Mouse (Mus musculus) heart, postnatal 0 days (tissue): ENCODE data around the gene Prim1. TPM values are rescaled to one million over a fixed set of nuclear protein-coding genes. Genes with fewer than 3 reads are reported as not detected.

Experiments
- ATAC-seq: fragments of 200-750 bp; cut with Nextera tagmentation; 2 replicates; pipeline ENCODE4 v1.8.0; 2017; ENCODE audit warnings: low read depth, moderate number of reproducible peaks, moderate library complexity; ENCODE audit not compliant: insufficient read depth
- DNase-seq: peaks from one replicate; pipeline ENCODE4 v3.0.0-alpha.2; 2016; ENCODE audit warnings: low spot score
- H3K27ac ChIP-seq: fragments of 300-500 bp; sonication (generic); 2 replicates; pipeline ENCODE4 v1.5.1; 2014; ENCODE audit warnings: low read depth, mild to moderate bottlenecking
- H3K27me3 ChIP-seq: fragments of 300-500 bp; sonication (generic); 2 replicates; pipeline ENCODE4 v1.6.1; 2014; ENCODE audit warnings: low read length, mixed read lengths; ENCODE audit not compliant: control insufficient read depth, insufficient read depth
- H3K36me3 ChIP-seq: fragments of 300-500 bp; sonication (generic); replicated peaks from 2 replicates; pipeline ENCODE4 v1.6.1; 2014; ENCODE audit warnings: low read length, mixed read lengths; ENCODE audit not compliant: control insufficient read depth, insufficient read depth
- H3K4me1 ChIP-seq: fragments of 300-500 bp; sonication (generic); 2 replicates; pipeline ENCODE4 v1.6.1; 2014; ENCODE audit warnings: antibody characterized with exemption; ENCODE audit not compliant: control insufficient read depth, insufficient read depth
- H3K4me2 ChIP-seq: fragments of 300-500 bp; sonication (generic); 2 replicates; pipeline ENCODE4 v1.6.1; 2014; ENCODE audit warnings: low read depth, mild to moderate bottlenecking, low read length, moderate library complexity
- H3K4me3 ChIP-seq: fragments of 300-500 bp; sonication (generic); 2 replicates; pipeline ENCODE4 v1.5.1; 2014; ENCODE audit warnings: low read depth, low read length
- H3K9ac ChIP-seq: fragments of 300-500 bp; sonication (generic); replicated peaks from 2 replicates; pipeline ENCODE4 v1.6.1; 2014; ENCODE audit warnings: low read depth, low read length, mixed read lengths
- H3K9me3 ChIP-seq: fragments of 300-500 bp; sonication (generic); replicated peaks from 2 replicates; pipeline ENCODE4 v1.6.1; 2016; ENCODE audit warnings: low read length; ENCODE audit not compliant: control insufficient read depth
- CTCF ChIP-seq: IDR thresholded peaks from 2 replicates; pipeline ENCODE4 v1.5.1; 2016; ENCODE audit warnings: antibody characterized with exemption, control low read depth, low read depth
- EP300 ChIP-seq: IDR thresholded peaks from 2 replicates; pipeline ENCODE4 v1.6.1; 2016; ENCODE audit warnings: antibody characterized with exemption, low read depth
- WGBS: fragments of 180-500 bp; shearing (Covaris S2); extraction: QIAGEN DNeasy Blood & Tissue Kit; methylation state at CpG from one replicate; pipeline ENCODE4 v1.1.7; 2014; 5-methylcytosine and 5-hydroxymethylcytosine counted together
- polyA plus RNA-seq: library from polyadenylated mRNA; unstranded; fragments of >200 nt; fragmentation: Nextera tagmentation; extraction: Ambion mirVana; gene quantifications from 2 replicates; pipeline ENCODE4 v1.2.1, GENCODE M21; 2015
- total RNA-seq: library from RNA; depleted of rRNA; stranded (reverse); fragments of >200 nt; gene quantifications from 2 replicates; pipeline ENCODE4 v1.2.3, GENCODE M21; 2014; ENCODE audit warnings: low replicate concordance

The Prim1 gene
- total and polyA plus RNA-seq, 2 experiments from 2014 or later: 16.1 to 21.1 TPM

DNA sequence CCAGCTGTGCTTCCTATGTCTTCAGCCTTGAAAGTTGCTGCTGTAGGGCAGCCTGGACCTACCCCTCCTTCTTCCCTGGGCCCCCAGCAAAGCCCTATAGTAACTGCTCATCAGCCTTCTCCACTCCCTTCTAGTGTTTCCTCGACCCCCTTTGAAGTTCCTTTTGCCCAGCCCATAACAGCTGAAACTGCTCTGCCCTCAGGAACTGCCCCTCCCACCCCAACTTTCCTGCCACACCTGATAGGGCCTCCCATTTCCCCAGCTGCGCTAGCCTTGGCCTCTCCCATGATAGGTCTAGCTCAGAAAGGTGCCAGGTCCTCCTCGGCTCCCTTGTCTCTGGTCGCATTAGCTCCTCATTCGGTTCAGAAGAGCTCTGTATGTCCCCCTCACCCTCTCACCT lies 24.2 kb downstream of the Prim1 start:
- 0 out of 2 replicates have a peak overlapping the region, but pooled peaks have one; percentile 19 for H3K9ac ChIP-seq
- no peaks in the 10 kb centered on the region for H3K9me3 ChIP-seq
- H3K27ac ChIP-seq: 0 out of 2 replicates have a peak overlapping the region, but pooled peaks have one; percentile 11
- H3K36me3 ChIP-seq: peaks cover 42% of the 10 kb centered on the region
- no peak for DNase-seq
- no peaks in the 10 kb centered on the region for H3K27me3 ChIP-seq
- no peak overlapping the region for H3K4me3 ChIP-seq
- WGBS: 37% methylated on average over 5 of the region's 5 CpGs
- H3K4me1 ChIP-seq: peaks cover 27% of the 10 kb centered on the region
- H3K4me2 ChIP-seq: no peak overlapping the region; the same call in 1 of the 2 replicates
- no peak for TF ChIP-seq CTCF
- TF ChIP-seq EP300: no peak
- no peak for ATAC-seq

DNA sequence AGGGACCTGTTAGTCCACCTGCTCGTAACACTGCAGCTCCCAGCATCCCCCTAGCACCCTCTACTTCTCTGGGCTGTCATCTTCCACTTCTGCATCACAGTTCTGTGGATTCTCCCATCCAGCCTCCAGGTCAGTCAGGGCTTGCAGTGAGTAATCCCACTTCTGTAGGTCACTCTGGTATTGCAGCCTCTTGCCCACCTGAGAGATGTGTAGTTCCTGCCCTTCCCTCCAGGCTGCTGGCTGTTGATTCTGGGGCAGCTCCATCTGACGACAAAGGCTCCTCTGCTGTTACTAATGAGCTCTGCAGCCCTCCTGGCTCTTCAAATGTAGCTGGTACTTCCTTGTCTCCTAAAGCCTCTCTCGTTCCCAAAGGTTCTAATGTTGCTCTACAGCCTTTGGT lies 24.9 kb downstream of the Prim1 start:
- Histone ChIP-seq H3K9me3 (no peaks in the 10 kb centered on the region), H3K4me2 (no peak overlapping the region), H3K9ac (no peak overlapping the region), H3K36me3 (peaks cover 49% of the 10 kb centered on the region), H3K4me3 (no peak overlapping the region), H3K27me3 (no peaks in the 10 kb centered on the region), H3K27ac (0 out of 2 replicates have a peak overlapping the region, but pooled peaks have one; percentile 11), H3K4me1 (peaks cover 29% of the 10 kb centered on the region)
- no peak for DNase-seq
- WGBS: 51% methylated on average over 3 of the region's 3 CpGs
- TF ChIP-seq EP300: no peak
- no peak for TF ChIP-seq CTCF
- ATAC-seq: no peak

DNA sequence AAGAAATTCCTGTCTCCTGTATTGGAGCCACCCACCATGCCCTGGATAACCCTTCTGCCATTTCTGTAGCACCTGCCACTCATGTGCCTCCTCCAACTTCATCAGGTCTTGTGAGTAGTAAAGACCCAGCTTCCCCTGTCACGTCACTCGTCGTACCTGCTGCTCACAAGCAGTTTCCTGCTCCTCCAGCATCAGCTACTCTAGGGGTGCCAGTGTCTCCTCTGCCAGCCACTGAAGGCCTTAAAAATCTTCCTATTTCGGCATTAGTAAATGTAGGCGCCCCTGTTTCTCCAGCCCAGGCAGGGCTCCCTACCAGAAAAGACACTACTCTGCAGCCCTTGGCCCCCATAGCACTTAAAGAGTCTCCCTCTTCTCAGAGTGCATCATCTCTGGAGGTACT lies 25.3 kb downstream of the Prim1 start:
- no peak overlapping the region for H3K9ac ChIP-seq

DNA sequence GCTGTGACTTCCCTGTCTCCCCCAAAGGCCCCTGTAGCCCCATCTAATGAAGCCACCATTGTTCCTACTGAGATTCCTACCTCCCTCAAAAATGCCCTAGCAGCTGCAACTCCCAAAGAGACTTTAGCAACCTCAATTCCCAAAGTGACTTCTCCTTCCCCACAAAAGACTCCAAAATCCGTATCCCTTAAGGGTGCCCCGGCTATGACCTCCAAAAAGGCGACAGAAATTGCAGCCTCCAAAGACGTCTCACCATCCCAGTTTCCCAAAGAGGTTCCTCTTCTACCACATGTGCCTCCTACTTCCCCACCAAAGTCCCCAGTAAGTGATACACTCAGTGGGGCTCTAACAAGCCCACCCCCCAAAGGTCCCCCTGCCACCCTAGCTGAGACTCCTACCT lies 26.7 kb downstream of the Prim1 start:
- 71% methylated on average over 4 of the region's 4 CpGs for WGBS
- peaks cover 67% of the 10 kb centered on the region for H3K36me3 ChIP-seq

More for the DNA sequence above, 25.3 kb downstream of the Prim1 start:
- DNase-seq (no peak), ATAC-seq (no peak)
- H3K36me3 ChIP-seq: peaks cover 54% of the 10 kb centered on the region
- TF ChIP-seq CTCF (no peak), EP300 (no peak)
- no peak overlapping the region for H3K4me3 ChIP-seq
- H3K4me2 ChIP-seq: no peak overlapping the region
- WGBS: 72% methylated on average over 5 of the region's 5 CpGs
- no peaks in the 10 kb centered on the region for H3K9me3 ChIP-seq
- no peaks in the 10 kb centered on the region for H3K27me3 ChIP-seq
- no peak overlapping the region for H3K27ac ChIP-seq
- H3K4me1 ChIP-seq: peaks cover 30% of the 10 kb centered on the region

GRCm38 (mm10) chr10:128042466-128042865 lies 27.5 kb downstream of the Prim1 start:
- H3K27ac ChIP-seq: no peak overlapping the region
- no peak overlapping the region for H3K4me3 ChIP-seq
- peaks cover 73% of the 10 kb centered on the region for H3K36me3 ChIP-seq
- DNase-seq (no peak), ATAC-seq (no peak)
- H3K9me3 ChIP-seq: no peaks in the 10 kb centered on the region
- 77% methylated on average over 3 of the region's 3 CpGs for WGBS
- no peak for TF ChIP-seq CTCF
- no peak for TF ChIP-seq EP300
- H3K27me3 ChIP-seq: no peaks in the 10 kb centered on the region
- no peak overlapping the region for H3K9ac ChIP-seq
- H3K4me1 ChIP-seq: peaks cover 29% of the 10 kb centered on the region
- no peak overlapping the region for H3K4me2 ChIP-seq

More for the DNA sequence above, 26.7 kb downstream of the Prim1 start:
- no peak for ATAC-seq
- Histone ChIP-seq H3K4me2 (no peak overlapping the region), H3K27me3 (no peaks in the 10 kb centered on the region), H3K4me3 (no peak overlapping the region), H3K27ac (no peak overlapping the region), H3K9ac (no peak overlapping the region), H3K9me3 (no peaks in the 10 kb centered on the region), H3K4me1 (peaks cover 30% of the 10 kb centered on the region)
- no peak for DNase-seq
- TF ChIP-seq EP300 (no peak), CTCF (no peak)
